ENCODE assay signal across 10 mouse cellular contexts in genomic region chr10:120861194-120861593, GRCm38 (mm10). TPM values are rescaled to one million over a fixed set of nuclear protein-coding genes. Genes with fewer than 3 reads are reported as not detected.
DNase-seq lines count a peak whose midpoint lies in the region; ATAC-seq lines count a peak whose summit lies in the region.
"Had no signal": no experiment of that assay in that cellular context is flagged by ENCODE, and none has a peak within 500 bp of the region (broad histone marks: within the 10 kb centered on the region; RNA-seq: fewer than 3 reads in every experiment).

No protein-coding gene starts in this region.

- H3K9ac ChIP-seq in midbrain, embryonic 11.5 days (ENCODE audit: low read length) = no peak overlapping the region
- no peak overlapping the region for H3K9ac ChIP-seq in forebrain, embryonic 15.5 days (replicated peaks)
- H3K9ac ChIP-seq: heart, embryonic 13.5 days; limb, embryonic 13.5 days had no signal

- 81% methylated on average over 3 of the region's 3 CpGs for whole genome bisulfite sequencing in midbrain, embryonic 11.5 days
- WGBS in forebrain, embryonic 15.5 days = 77% methylated on average over 3 of the region's 3 CpGs

- no peaks in the 10 kb centered on the region for H3K36me3 ChIP-seq in midbrain, embryonic 11.5 days (ENCODE audit: control insufficient read depth, insufficient read depth, low read length)
- no peaks in the 10 kb centered on the region for H3K36me3 ChIP-seq in forebrain, embryonic 15.5 days

- no peaks in the 10 kb centered on the region for H3K27me3 ChIP-seq in midbrain, embryonic 11.5 days (ENCODE audit: control insufficient read depth, insufficient read depth, low read length)
- H3K27me3 ChIP-seq in forebrain, embryonic 15.5 days = no peaks in the 10 kb centered on the region
- H3K27me3 ChIP-seq: heart, embryonic 13.5 days; limb, embryonic 13.5 days had no signal

- peak; percentile 35 to 62 for DNase-seq in cerebellum, postnatal 14 days
- DNase-seq in cerebellum, adult 11-12 months = no peak
- peak; percentile 14 to 24 for DNase-seq in lung, adult 18-20 months
- DNase-seq in lung, postnatal 25 days (ENCODE audit: low spot score) = no peak
- peak; percentile 31 for DNase-seq in kidney, postnatal 14 days
- peak; percentile 73 for DNase-seq in testis, postnatal 10 days (ENCODE audit: low spot score)
- no peak for DNase-seq in midbrain, embryonic 11.5 days (ENCODE audit: low spot score, missing footprints)

- no peaks in the 10 kb centered on the region for H3K9me3 ChIP-seq in midbrain, embryonic 11.5 days (ENCODE audit: control insufficient read depth, low read length)
- H3K9me3 ChIP-seq in forebrain, embryonic 15.5 days = no peaks in the 10 kb centered on the region
- H3K9me3 ChIP-seq: heart, embryonic 13.5 days; limb, embryonic 13.5 days had no signal

- H3K4me1 ChIP-seq in midbrain, embryonic 11.5 days (ENCODE audit: control insufficient read depth, insufficient read depth, low read length) = no peaks in the 10 kb centered on the region
- H3K4me1 ChIP-seq in forebrain, embryonic 15.5 days = peaks cover 5% of the 10 kb centered on the region; the same call in 1 of the 2 replicates

- no peak overlapping the region for H3K27ac ChIP-seq in midbrain, embryonic 11.5 days (ENCODE audit: low read depth, low read length)
- H3K27ac ChIP-seq in forebrain, embryonic 15.5 days (replicated peaks) = no peak overlapping the region
- H3K27ac ChIP-seq: heart, embryonic 13.5 days; limb, embryonic 13.5 days had no signal

- no peak overlapping the region for H3K4me2 ChIP-seq in midbrain, embryonic 11.5 days
- no peak overlapping the region for H3K4me2 ChIP-seq in forebrain, embryonic 15.5 days (replicated peaks)
- H3K4me2 ChIP-seq: heart, embryonic 13.5 days; limb, embryonic 13.5 days had no signal

- ATAC-seq in midbrain, embryonic 11.5 days (ENCODE audit: low FRiP score) = no peak
- no peak for ATAC-seq in forebrain, embryonic 15.5 days (replicated peaks)

- H3K4me3 ChIP-seq in midbrain, embryonic 11.5 days (ENCODE audit: low read depth, low read length) = no peak overlapping the region
- H3K4me3 ChIP-seq in forebrain, embryonic 15.5 days = no peak overlapping the region
- H3K4me3 ChIP-seq: heart, embryonic 13.5 days; limb, embryonic 13.5 days had no signal

RNA-seq across cellular contexts. Expression of gene Msrb3, which starts 37.7 kb away (rescaled TPM):
- 3.9 and 4.6 TPM in 2 replicates for polyA plus RNA-seq in midbrain, embryonic 11.5 days (2014; fragmentation: Nextera tagmentation; extraction: Ambion mirVana)
- 1.5 and 1.7 TPM in 2 replicates for polyA plus RNA-seq in forebrain, embryonic 15.5 days (2015; fragmentation: Nextera tagmentation; extraction: Ambion mirVana)

Comparison
In these comparisons a context has a peak if more than half of its experiments do, and no peak if none do; other contexts are left out.
1. DNase-seq: peak in cerebellum, postnatal 14 days (2 of 2), lung, adult 18-20 months (2 of 2), kidney, postnatal 14 days (single experiment) and testis, postnatal 10 days (single experiment); none in cerebellum, adult 11-12 months (single experiment), lung, postnatal 25 days (single experiment) and midbrain, embryonic 11.5 days (single experiment).